Mouse (Mus musculus): ENCODE measurements around the gene Rab11fip4.

DNA sequence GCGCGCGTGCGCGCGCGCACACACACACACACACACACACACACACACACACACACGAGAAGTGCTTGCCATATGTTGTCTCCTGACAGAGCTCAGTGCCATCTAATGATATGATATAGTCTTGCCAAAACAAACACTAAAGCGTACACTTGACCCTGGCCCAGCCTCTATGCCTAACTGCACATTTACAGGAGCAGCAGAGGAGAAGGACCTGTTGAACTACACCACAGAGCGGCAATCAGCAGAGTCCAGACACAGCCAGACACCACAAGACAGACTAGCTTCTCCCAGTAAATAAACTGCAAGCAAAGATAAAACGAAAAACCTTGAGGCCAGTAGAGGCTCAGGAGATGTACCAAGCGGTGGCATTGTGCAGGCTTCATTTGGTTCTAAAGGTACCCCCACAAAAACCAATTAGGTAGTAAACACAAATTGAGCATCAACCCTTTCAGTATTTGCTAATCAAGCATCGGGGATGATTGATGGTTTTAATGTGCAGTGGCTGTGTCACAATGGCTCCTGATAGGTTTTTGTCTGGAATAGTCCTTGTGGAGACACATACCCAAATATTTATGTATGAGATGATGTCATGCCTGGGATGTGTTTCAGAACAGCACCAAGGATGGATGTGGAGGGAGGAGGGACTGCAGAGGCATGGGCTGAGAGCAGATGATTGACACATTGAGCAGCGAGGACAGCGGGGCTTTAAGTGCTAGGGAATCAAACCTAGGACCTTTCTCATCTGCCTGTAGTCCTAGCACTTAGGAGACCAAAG, 145.4 kb downstream of the Rab11fip4 start:
- TF ChIP-seq ZC3H11A (IDR thresholded peaks at IDR 0.05; ENCODE audit: borderline replicate concordance, low read depth, low read length) (no peak), ZNF384 (IDR thresholded peaks at IDR 0.05; ENCODE audit: low read depth, low read length) (no peak), MAFK (IDR thresholded peaks at IDR 0.05; ENCODE audit: insufficient read depth, low read depth, low read length) (no peak), CHD2 (IDR thresholded peaks at IDR 0.05; ENCODE audit: low read depth, low read length) (no peak), HCFC1 (IDR thresholded peaks at IDR 0.05; ENCODE audit: borderline replicate concordance, insufficient read depth, low read length) (no peak)

Data from ES-E14 (cell line).